Mouse (Mus musculus) kidney, adult 2 months (tissue): ENCODE measurements around the gene Emp1.

Source experiments
- CTCF ChIP-seq: fragments of 200-500 bp; conservative IDR thresholded peaks from 2 replicates; pipeline ENCODE4 v1.5.1; 2011; ENCODE audit warnings: low read depth, mild to moderate bottlenecking, control low read depth, low read length, moderate library complexity, mixed read lengths; ENCODE audit not compliant: insufficient read depth, insufficient read length
- POLR2A ChIP-seq: fragments of 200-500 bp; IDR thresholded peaks from one replicate; pipeline ENCODE4 v1.6.1; 2011; ENCODE audit warnings: low read depth, low read length, control low read depth

DNA sequence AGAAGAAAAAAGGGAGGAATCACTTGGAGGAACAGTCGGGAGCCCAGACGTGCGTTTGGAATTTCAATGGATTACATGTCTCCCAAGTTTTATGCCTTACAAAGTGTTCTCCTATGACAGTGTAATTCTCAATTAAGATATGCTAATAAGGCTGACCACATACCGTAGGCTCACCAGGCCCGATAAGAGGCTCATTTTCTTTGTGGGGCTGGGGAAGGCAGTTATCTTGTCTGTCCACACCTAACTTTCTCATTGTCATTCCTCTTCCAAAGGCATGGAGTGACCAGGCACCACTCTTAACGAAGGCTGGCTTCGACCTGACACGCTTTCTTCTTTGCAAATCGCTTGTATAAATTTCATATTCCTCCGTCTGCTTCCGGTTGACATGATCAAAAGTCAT lies 42.7 kb downstream of the Emp1 start:
- no peak for TF ChIP-seq POLR2A
- no peak for TF ChIP-seq CTCF
